Mouse (Mus musculus) kidney, adult 2 months (tissue): Measurements from ENCODE around the gene 4930524J08Rik.

Experiments used
- CTCF ChIP-seq: fragments of 200-500 bp; conservative IDR thresholded peaks from 2 replicates; pipeline ENCODE4 v1.5.1; 2011; ENCODE audit warnings: low read depth, mild to moderate bottlenecking, control low read depth, low read length, moderate library complexity, mixed read lengths; ENCODE audit not compliant: insufficient read depth, insufficient read length
- POLR2A ChIP-seq: fragments of 200-500 bp; IDR thresholded peaks from one replicate; pipeline ENCODE4 v1.6.1; 2011; ENCODE audit warnings: low read depth, low read length, control low read depth

DNA sequence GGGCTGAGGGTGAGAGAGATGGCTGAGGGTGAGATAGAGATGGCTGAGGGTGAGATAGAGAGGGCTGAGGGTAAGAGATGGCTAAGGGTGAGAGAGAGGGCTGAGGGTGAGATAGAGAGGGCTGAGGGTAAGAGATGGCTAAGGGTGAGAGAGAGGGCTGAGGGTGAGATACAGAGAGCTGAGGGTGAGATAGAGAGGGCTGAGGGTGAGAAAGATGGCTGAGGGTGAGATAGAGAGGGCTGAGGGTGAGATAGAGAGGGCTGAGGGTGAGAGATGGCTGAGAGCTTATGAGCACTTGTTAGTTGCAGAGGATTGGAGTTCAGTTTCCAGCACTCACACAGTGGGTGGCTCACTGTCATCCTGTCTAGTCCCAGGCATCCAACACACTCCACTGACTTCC is 41.2 kb downstream of the 4930524J08Rik start:
- TF ChIP-seq CTCF (no peak), POLR2A (no peak)
